Mouse (Mus musculus) bone marrow macrophage, adult 2 months (primary cell): ENCODE data around the gene Ptgr2.

Experiments
- CTCF ChIP-seq: IDR thresholded peaks from 2 replicates; pipeline ENCODE4 v1.5.1; 2012; ENCODE audit warnings: low read depth, mild to moderate bottlenecking, low read length, moderate library complexity
- POLR2A ChIP-seq: IDR thresholded peaks from 2 replicates; pipeline ENCODE4 v1.6.1; 2012; ENCODE audit warnings: mild to moderate bottlenecking, low read depth, low read length, borderline replicate concordance

DNA sequence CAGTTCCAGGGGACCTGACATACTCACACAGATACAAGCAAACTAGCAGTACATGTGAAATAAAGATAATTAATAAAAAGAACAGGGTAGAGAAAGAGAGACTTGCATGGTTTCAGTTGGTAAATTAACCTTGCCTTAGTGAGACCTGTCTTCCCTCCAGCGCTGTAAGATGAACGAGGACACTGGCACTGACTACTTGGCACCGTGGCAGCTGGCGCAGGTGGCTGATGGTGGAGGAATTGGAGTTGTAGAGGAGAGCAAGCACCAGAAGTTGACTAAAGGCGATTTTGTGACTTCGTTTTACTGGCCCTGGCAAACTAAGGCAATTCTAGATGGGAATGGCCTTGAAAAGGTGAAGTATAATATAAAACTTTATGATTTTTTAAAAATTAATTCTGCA is 12.8 kb downstream of the Ptgr2 start:
- TF ChIP-seq CTCF: no peak
- TF ChIP-seq POLR2A: no peak
